Mouse (Mus musculus): ENCODE measurements around the gene Nkx2-1. TPM values are rescaled to one million over a fixed set of nuclear protein-coding genes. Genes with fewer than 3 reads are reported as not detected.

Gene Nkx2-1
- total RNA-seq, 2 experiments from 2014 or later: not detected

- no peak for DNase-seq
Measured at GRCm38 (mm10) chr12:56522191-56522590, 14.5 kb downstream of the Nkx2-1 start.

GRCm38 (mm10) chr12:56521106-56521840 lies 15.4 kb downstream of the Nkx2-1 start:
- DNase-seq: no peak

- no peak for DNase-seq
Measured at GRCm38 (mm10) chr12:56520396-56521105, 16.2 kb downstream of the Nkx2-1 start.

- no peak for DNase-seq
Measured at GRCm38 (mm10) chr12:56519738-56520191, 16.9 kb downstream of the Nkx2-1 start.

- no peak for DNase-seq
Measured at GRCm38 (mm10) chr12:56519071-56519737, 17.5 kb downstream of the Nkx2-1 start.

GRCm38 (mm10) chr12:56518221-56518620 lies 18.5 kb downstream of the Nkx2-1 start:
- DNase-seq: no peak

GRCm38 (mm10) chr12:56514831-56515230 lies 21.9 kb downstream of the Nkx2-1 start:
- DNase-seq: no peak

GRCm38 (mm10) chr12:56508413-56508812 lies 28.3 kb downstream of the Nkx2-1 start:
- DNase-seq: no peak

- no peak for DNase-seq
Measured at GRCm38 (mm10) chr12:56487046-56487445, 49.7 kb downstream of the Nkx2-1 start.

GRCm38 (mm10) chr12:56482606-56483005 lies 54.1 kb downstream of the Nkx2-1 start:
- no peak for DNase-seq

Other genes with a start within 250 kb of the Nkx2-1 start
- 10 to 100 TPM in 1 of 2 experiments, 1 to 10 TPM in 1; 8.2 to 10.5 TPM for gene Mbip, start 191.0 kb downstream of the Nkx2-1 start, total RNA-seq (2021)
- not detected for gene Nkx2-9, start 76.4 kb upstream of the Nkx2-1 start, total RNA-seq (2021)
- under 1 TPM; 0.07 to 0.20 TPM for gene Pax9, start 154.9 kb upstream of the Nkx2-1 start, total RNA-seq (2021)

Data from gastrocnemius, postnatal 10 days (tissue).